Mouse (Mus musculus) frontal cortex, postnatal 10 days (tissue): ENCODE results near the gene Casp14.

Experiments
- DNase-seq, 2 experiments: peaks; one replicate each; pipeline ENCODE4 v3.0.0; 2022; ENCODE audit warnings: low spot score in 2 of 2, mixed read lengths in 1 of 2

Casp14 gene

DNA sequence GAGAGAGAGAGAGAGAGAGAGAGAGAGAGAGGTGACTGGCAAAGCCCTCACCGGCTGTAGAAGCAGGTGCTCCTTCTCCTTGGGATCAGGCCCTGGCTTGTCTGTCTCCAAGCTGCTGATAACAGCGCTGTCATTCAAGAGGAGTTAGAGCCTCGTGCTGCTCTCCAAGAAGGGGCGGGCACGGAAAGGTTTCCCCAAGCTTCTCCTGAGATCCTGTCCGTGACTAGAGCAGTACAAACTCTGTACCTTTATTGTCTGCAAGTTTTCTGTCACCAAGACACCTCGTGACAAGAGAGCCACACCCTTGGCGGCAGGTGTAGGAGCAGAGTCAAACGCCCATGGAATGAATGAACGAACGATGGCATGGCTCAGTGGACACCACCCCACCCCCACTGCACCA, at the start of gene Casp14:
Gene Casp14, minus strand, starts transcription at position 239 of the 400 bp plus-strand sequence.
- no peak for DNase-seq

DNA sequence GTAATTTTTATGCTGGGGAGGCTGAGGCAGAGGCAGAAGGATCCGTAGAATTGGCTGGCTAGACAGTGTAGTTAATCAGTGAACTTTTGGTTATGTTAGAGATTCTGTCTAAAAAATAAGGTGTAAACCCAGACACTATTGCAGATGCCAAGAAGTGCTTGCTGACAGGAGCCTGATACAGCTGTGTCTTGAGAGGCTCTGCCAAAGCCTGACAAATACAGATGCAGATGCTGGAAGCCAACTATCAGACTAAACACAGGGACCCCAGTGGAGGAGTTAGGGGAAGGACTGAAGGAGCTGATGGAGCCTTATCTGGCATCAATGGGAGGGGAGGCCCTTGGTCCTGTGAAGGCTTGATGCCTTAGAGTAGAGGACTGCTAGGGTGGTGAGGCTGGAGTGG, 47.5 kb upstream of the Casp14 start:
- no peak for DNase-seq

DNA sequence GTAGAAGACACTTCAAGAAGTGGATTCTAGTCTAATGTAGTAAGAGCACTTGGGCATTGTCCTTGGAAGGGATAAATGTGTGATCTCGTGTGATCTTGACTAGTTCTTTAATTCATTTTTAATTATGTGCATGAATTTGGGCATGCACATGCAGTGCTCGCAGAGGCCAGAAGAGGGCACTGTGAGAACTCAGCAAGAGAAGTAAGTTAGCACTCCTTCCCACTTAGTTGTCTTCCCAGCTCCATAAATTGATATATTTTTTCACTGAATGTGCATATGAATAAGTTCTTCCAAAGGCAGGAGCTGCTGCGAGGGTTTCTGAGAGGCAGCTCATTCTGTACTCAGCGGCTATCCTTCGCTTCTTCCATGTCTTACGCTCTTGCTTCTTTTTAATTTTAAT, 37.9 kb upstream of the Casp14 start:
- DNase-seq = peak; percentile 60 to 78

DNA sequence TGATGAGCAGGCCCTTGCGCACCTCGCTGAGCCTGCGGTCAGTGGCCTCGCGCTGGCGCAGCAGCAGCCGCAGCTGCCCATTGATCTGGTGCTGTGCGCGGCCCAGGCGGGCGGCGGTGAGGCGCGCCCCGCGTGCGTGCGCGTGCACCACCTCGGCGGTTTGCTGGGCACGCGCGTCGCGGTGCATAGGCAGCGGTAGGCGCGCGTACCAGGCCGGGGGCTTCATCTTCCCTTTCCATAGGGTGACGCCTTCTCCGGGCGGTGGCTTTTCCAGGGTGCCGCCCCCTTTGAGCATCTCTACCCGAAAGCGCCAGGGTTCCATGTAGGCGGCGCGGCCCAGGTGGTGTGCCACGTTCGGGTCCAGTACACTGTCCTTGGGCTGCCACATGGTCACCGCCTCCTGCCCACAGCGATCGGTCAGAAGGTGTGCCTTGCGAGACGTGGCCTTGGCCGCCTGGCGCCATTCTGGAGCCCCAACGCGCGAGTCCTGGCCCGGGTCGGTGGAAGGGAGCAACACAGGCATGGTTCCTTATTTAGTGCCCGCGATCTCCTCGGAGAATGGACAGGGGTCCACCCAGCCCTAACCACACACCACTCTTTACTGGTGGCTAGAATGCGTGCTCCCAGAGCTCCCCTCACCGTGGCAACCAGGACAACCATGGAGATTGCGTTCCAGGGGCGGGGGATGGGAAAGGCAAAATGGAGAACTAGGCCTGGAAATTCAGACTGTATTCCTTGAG, 34.5 kb upstream of the Casp14 start, which contains the start of gene Ccdc105:
Gene Ccdc105, minus strand, starts transcription at position 614 of the 740 bp plus-strand sequence.
- peak; percentile 78 to 82 for DNase-seq

GRCm38 (mm10) chr10:78748946-78749345, 30.9 kb upstream of the Casp14 start:
- no peak for DNase-seq

DNA sequence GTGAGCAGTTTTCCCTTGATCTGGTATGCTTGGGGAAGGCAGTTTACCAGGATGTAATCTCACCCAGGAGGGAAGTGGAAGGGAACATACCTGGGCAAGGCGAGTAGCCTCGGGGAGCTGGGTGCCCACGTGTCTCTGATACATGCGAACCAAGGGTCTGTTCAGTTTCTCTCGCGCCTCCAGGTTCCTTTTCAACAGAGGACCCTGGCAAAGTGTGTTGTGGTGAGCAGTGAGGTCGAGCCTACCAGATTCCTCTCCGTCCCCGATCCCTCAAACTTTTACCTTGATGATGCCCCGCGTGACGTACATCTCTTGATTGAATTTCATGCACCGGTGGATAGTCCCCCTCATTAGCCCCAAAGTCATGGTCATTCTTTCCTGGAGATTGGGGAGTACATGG, 30.1 kb upstream of the Casp14 start:
- no peak for DNase-seq

DNA sequence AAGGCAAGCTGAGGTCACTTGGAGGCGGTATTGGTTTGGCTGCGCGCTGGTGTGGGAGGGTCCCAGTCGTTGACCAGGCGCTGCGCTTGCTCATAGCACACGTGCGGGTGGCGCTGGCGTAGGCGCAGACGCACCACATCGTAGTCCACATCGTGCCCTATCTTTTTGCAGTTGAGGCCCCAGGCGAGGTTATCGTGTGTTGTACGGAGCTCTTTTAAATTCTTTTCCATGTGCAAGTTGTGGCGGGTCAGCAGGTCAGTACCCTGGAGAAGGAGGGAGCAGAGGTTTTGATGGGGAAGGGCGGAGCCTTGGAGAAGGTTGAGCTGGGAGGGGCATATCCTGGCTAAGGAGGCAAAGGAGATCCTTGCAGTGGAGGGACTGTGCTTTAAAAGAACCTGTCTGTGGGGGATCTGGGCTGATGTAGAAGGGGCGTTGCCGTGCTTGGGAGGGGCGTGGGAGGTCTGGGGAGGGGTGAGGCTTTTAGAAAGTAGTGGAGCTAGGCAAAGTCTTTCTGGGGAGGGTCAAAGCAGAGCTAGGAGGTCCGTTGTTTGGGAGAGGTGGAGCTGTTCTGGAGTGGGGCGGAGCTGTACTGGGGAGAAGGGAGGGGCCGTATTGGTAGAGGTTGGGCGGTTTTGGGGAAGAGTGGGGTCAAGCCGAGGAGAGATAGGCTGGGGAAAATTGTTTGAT, 29.1 kb upstream of the Casp14 start:
- DNase-seq = no peak

DNA sequence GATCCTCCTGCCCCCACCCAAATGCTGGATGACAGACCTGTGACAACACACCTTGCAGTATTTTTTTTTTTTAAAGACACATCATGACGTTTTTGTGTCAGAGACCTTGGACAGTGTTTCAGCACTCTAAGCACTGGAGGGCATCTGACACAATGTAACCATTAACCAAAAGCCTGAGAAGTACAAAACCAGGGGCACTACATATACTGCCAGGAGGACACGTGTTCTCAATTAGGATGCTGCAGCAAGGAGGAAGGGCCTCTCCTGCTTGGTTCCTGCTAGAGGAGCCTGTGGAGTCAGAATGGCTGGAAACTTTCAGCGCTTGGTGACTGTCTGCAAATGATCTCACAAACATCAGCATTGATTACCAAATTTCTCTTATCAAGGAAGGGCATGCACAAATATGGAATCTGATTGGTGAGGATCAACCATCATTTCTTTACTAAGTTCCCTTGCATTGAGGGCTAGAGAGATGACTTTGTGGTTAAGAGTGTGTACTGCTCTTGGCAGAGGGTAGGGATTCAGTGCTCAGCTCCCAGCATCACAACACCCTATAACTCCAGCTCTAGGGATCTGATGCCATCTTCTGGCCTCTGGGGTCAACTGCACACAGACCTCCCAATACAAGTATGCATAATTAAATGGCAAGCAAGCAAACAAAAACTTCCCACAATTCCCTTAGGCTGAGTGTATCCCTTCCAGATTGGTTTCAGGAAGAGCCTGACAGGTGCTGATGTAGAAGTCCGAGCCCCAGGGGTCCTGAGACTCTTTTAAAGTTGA, 27.5 kb upstream of the Casp14 start:
- no peak for DNase-seq

DNA sequence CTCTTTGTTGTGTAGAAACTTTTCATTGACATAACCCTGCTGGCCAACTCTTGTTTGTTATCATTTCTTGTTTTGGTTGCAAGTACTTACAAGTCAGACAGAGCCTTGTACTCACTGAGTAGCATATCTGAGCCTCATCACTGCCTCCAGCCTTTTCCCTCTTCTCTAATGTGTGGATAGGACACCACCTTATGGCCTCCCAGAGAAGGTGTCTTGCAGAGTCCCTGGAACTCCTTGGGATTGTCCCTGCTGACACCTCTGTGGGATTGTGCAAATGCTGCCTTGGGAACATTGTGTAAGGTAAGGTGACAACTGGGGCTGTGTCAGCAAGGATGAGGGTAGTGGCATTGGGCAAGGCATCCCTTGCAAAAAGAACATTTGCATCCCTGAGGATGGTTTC, 25.6 kb upstream of the Casp14 start:
- no peak for DNase-seq

DNA sequence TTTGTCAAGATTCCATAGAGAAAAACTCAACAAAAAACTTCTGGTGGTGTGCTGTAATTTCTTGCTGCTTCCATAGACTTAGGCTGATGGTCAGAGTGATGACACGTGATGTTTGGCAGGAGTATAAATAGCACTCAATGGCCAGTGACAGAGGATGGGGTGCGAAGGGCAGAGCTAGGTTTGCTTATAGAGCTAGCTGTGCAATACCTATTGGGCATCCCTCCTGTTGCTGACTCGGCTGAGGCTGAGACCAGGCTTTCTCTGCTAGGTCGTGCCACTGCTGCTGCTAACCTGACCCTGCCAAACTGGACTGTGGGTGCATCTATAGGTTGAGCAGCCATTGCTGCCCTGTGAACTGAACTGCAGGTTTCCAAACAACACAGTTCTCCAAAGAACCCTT, 21.7 kb upstream of the Casp14 start:
- no peak for DNase-seq

DNA sequence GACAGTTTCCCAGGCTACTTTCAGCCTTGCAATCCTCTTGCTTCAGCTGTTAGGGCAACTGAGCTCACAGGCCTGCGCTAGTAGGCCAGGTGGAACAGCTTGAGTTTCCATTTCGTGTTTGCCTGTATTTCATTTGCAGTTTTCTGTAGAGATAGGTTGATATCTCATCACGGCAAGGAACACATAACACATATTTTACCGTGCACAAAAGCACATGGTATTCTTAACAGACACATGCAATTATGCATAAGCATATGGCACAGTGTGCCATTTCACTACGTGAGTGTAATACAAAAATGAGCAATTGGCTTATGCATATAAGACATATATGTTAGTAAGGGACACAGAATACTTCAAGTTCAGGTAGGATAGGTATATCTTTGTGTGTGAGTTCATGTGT, 9.8 kb upstream of the Casp14 start:
- DNase-seq = no peak

DNA sequence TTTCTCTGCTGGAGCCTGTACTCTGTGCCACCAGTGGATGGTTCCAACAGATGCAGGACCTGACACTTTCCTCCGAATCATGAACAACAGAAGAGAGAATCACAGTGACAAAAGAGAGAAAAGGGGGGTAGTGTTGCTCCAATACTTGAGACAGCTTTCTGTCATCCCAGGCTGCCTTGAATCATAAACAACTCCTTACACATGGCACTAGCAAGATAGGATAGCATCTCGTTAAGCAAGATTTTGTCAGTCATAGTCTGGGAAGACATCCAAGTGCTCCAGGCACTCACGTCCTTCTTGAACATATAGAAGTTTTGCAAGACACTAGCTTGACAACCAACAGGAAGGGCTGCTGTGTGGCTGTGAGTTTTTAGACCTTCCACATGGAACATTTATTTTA, 8.9 kb upstream of the Casp14 start:
- no peak for DNase-seq

DNA sequence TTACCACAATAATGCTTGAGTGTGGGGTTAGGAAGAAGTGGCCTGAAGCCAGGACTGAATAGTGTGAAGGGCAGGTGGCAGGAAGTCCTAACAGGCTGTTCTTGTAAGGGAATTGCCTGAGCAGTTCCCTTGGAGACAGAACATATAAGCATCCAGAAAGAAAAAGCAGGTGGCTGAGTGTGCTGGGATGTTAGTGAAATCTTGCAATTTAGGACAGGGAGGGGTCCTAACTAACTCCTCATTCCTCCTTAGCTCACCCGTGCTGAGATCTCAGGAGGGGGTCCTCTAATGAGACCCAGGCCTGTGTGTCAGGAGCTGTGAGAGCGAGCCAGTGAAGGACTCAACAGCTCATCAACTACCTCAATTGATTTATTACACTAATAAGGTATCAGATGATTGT, 5.3 kb upstream of the Casp14 start:
- DNase-seq = no peak

DNA sequence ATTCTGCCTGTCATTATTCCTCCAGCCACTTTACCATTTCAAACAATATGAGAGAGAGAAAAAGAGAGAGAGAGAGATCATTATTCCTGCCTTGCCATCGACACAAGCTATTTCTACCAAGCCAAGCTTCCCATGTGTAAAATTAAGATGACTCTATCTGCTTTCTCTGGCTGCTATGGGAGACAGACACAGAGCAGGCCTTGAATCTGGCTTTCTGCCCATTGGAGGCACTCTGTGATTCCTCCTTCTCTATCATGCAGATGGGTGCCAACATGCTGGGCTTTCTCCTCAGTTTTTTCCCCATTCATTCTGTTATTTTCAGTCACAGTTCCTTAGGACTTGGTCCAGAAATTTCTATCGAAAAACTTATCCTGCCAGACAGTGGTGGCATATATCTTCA, 4.6 kb upstream of the Casp14 start:
- DNase-seq = peak; percentile 18 to 32

DNA sequence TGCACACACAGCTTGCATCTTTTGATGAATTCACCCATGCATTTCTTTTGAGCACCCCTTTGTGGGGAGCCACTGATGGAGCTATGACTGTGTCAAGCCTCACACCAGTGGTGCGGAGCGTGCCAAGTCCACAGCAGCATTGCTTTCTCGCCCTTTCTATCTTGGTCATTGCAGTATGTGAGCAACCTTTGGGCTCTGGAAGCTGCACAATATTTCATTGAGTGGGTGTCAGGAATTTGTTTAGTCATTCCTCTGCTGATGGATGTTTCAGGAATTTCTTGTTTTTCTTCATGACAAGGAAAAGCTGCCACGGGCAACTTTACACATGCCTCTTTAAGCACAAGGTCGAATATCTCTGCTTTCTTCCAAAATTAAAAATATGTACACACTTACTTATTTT, 3.9 kb upstream of the Casp14 start:
- no peak for DNase-seq

DNA sequence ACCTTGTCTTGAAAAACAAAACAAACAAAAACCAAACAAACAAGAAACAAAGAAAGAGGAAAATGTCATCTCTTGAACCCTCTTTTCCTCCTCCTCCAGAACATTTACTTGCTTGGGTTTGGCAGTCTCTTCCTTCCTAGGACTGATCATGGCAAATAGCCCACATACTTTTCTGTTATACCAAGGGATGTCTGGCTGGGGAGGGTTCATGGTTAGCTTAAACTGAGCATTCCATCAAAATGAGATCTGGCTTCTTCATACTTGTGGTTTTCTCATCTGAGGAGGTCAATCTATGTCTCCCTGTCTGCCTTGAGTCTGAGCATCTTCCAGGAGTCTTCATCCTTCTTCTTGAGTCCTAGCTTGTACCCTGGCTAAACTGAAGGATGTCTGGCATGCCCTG, 1.9 kb downstream of the Casp14 start:
- no peak for DNase-seq

- DNase-seq = no peak
These were observed 2.9 kb downstream of the Casp14 start for GRCm38 (mm10) chr10:78715156-78715555.

DNA sequence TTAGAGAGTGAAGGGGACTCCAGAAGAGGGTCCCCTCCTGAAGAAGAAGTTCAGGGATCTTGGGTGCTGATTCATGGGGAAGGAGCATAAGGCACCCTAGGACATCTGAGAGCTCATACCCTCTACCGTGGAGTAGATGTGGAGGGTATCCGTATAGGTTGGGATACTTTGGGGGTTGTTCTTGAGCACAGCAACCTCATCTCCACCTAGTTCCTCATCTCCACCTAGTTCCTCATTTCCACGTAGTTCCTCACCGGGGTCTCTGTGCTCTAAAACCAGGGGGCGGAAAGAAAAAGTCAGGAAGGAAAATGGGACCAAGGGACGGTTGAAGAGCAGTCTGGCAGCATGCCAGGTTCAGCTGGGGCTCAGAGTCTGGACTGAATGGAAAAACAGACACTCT, 4.0 kb downstream of the Casp14 start:
- no peak for DNase-seq

DNA sequence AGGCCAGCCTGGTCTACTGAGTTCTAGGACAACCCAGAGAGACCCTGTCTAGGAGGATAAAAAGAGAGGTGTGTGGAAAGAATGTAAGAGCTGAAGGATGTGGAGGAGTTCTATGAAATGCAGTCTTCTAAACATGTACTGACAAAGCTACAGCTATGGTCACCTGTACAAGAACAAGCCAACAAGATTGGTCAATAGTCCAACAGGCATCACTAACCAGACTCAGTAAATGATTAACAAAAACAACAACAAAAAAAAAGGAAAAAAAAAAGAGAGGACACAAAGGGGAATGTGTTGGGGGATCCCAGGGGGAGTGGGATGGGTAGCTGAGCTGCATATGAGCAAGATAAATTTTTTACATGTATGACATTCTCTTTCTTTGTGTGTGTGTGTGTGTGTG, 7.4 kb downstream of the Casp14 start:
- no peak for DNase-seq

- no peak for DNase-seq
These were observed 17.2 kb downstream of the Casp14 start for GRCm38 (mm10) chr10:78700881-78701280.

GRCm38 (mm10) chr10:78689973-78690372, 28.1 kb downstream of the Casp14 start:
- no peak for DNase-seq

DNA sequence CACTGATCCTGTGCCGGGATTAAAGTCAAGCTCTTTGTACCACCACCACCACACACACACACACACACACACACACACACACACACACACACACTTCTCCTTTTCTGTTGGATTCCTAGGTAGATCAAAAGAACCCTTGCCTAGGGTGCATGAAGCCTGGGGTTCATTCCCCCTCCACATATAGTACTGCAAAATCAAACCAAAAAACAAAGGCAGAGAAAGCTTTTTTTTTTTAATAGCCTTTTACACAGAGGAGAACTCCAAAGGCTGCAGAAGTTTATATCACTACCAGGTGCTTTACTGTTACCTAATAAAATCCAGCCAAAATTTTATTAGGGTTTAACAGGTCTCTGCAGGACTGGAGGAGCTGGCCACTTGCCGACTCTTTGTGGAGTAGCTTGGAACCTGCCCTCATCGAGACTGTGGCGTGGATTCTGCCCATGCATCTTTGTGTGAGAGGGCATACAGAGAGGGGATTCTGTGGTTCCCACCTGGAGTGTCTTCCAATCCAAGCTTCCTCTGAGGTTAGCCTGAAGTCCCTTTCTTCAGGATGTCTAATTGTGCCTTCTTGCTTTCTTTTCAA, 31.0 kb downstream of the Casp14 start:
- no peak for DNase-seq
